Mouse (Mus musculus): ENCODE measurements around the gene Fuca1. TPM values are rescaled to one million over a fixed set of nuclear protein-coding genes. Genes with fewer than 3 reads are reported as not detected.

The Fuca1 gene
- polyA plus RNA-seq, 1 experiment = 46.0 TPM

DNA sequence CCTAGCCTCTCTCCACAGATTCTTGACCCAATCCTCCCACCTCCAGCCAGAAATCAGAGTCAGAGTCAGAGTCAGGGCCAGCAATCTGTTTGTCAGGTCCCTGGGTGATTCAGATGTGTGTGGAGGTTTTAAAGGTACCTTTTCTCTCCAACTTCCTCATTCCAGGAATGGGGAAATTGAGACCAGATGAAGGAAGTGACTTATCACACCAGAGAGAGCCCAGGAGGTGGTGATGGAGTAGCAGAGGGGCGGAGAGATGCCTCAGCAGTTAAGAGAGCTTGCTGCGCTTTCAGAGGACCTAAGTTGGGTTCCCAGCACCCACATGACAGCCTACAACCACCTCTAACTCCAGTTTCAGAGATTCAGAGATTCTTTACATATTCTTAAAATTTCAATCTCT lies 29.0 kb upstream of the Fuca1 start:
- no peaks in the 10 kb centered on the region for H3K27me3 ChIP-seq (ENCODE audit: control insufficient read depth, insufficient read depth, low read length, poor library complexity, severe bottlenecking)
- H3K4me1 ChIP-seq (ENCODE audit: control insufficient read depth, insufficient read depth, low read length) = peaks cover 2% of the 10 kb centered on the region
- H3K9ac ChIP-seq (ENCODE audit: low read depth, poor library complexity, severe bottlenecking) = no peak overlapping the region
- no peak for TF ChIP-seq EP300 (IDR thresholded peaks at IDR 0.05; ENCODE audit: insufficient read depth, low read depth, low read length)
- no peak for TF ChIP-seq POLR2A (IDR thresholded peaks at IDR 0.05; ENCODE audit: insufficient read depth, low read length)
- H3K27ac ChIP-seq (ENCODE audit: insufficient read depth, low read length) = no peak overlapping the region
- H3K4me3 ChIP-seq (ENCODE audit: low read depth, low read length) = no peak overlapping the region
- H3K9me3 ChIP-seq (replicated peaks; ENCODE audit: control insufficient read depth, insufficient read depth, low read length, poor library complexity, severe bottlenecking) = no peaks in the 10 kb centered on the region
- no peaks in the 10 kb centered on the region for H3K36me3 ChIP-seq (ENCODE audit: control insufficient read depth, insufficient read depth, low read length, poor library complexity, severe bottlenecking)

DNA sequence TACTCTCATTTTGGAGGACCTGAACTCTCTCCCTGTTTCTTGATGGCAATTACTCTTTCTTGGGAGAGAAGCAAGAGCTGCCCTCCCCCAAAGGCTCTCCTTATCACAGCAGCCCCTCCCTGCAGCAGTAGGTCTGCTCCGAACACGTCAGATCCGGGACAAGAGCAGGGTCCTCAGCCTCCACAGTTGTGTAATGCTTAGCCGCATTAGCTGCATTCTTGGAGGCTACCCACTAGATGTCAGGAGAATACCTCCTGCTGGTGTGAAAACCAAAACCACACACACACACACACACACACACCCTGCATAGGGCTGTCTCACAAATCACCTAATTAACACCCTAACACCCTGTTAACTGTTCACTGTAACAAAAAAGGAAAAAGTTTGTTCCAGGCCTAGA lies 27.7 kb upstream of the Fuca1 start:
- no peaks in the 10 kb centered on the region for H3K9me3 ChIP-seq (replicated peaks; ENCODE audit: control insufficient read depth, insufficient read depth, low read length, poor library complexity, severe bottlenecking)
- TF ChIP-seq POLR2A (IDR thresholded peaks at IDR 0.05; ENCODE audit: insufficient read depth, low read length) = no peak
- TF ChIP-seq CTCF (IDR thresholded peaks at IDR 0.05; ENCODE audit: low read depth, low read length) = no peak
- TF ChIP-seq EP300 (IDR thresholded peaks at IDR 0.05; ENCODE audit: insufficient read depth, low read depth, low read length) = no peak
- H3K9ac ChIP-seq (ENCODE audit: low read depth, poor library complexity, severe bottlenecking) = no peak overlapping the region
- H3K27me3 ChIP-seq (ENCODE audit: control insufficient read depth, insufficient read depth, low read length, poor library complexity, severe bottlenecking) = no peaks in the 10 kb centered on the region
- H3K36me3 ChIP-seq (ENCODE audit: control insufficient read depth, insufficient read depth, low read length, poor library complexity, severe bottlenecking) = no peaks in the 10 kb centered on the region
- H3K4me3 ChIP-seq (ENCODE audit: low read depth, low read length) = no peak overlapping the region
- peaks cover 2% of the 10 kb centered on the region for H3K4me1 ChIP-seq (ENCODE audit: control insufficient read depth, insufficient read depth, low read length)
- no peak overlapping the region for H3K27ac ChIP-seq (ENCODE audit: insufficient read depth, low read length)

DNA sequence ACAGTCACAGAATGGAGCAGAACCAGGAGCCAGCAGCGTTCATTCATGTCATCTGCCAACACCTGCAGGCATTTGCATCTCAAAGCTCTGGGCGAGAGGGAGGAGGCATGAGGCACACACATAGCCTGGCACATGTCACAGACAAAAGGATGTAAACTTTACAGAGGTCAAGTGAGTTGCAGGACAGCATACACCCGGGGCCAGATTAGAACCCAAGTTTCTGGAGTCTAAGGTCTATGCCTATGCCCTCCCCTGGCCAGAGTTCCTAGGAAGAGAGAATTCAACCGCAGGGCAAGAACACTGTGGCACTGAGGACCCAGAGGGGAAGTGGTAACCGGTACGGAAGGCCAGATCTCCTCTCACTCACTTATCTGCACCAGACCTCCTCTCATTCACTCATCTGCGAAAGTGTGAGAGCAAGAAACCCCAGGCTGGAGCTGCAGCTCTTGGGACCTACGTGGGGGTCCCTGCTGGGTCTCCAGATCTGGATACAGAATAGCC lies 25.4 kb upstream of the Fuca1 start, which contains the start of gene Cnr2:
Cnr2 (plus strand) TSS at position 324 of the 501 bp plus-strand sequence.
- Histone ChIP-seq H3K4me1 (ENCODE audit: control insufficient read depth, insufficient read depth, low read length) (peaks cover 5% of the 10 kb centered on the region), H3K27me3 (ENCODE audit: control insufficient read depth, insufficient read depth, low read length, poor library complexity, severe bottlenecking) (no peaks in the 10 kb centered on the region), H3K9me3 (replicated peaks; ENCODE audit: control insufficient read depth, insufficient read depth, low read length, poor library complexity, severe bottlenecking) (no peaks in the 10 kb centered on the region), H3K36me3 (ENCODE audit: control insufficient read depth, insufficient read depth, low read length, poor library complexity, severe bottlenecking) (no peaks in the 10 kb centered on the region), H3K27ac (ENCODE audit: insufficient read depth, low read length) (no peak within 1 kb of the TSS), H3K9ac (ENCODE audit: low read depth, poor library complexity, severe bottlenecking) (no peak within 1 kb of the TSS), H3K4me3 (ENCODE audit: low read depth, low read length) (no peak within 1 kb of the TSS)
- TF ChIP-seq EP300 (IDR thresholded peaks at IDR 0.05; ENCODE audit: insufficient read depth, low read depth, low read length) (no peak), POLR2A (IDR thresholded peaks at IDR 0.05; ENCODE audit: insufficient read depth, low read length) (no peak), CTCF (IDR thresholded peaks at IDR 0.05; ENCODE audit: low read depth, low read length) (no peak)

DNA sequence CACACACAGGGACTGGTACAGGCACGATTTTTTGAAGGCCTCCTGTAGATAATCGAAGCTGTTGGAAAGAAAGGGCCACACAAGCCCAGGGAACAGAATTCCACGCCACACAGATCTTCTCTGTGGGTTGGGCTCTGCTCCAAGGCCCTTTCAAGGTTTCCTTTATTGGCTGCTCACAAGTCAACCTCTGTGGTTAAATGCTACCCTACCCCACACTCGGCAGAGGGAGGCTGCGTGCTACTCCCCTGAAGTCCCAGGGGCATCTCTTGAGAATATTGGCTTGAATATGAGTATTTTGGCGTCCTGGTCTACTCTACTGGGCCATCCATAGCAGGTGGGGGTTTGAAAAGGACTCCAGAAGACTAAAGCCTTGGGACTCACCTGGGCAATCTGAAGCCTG lies 24.4 kb upstream of the Fuca1 start:
- TF ChIP-seq POLR2A (IDR thresholded peaks at IDR 0.05; ENCODE audit: insufficient read depth, low read length) (no peak), EP300 (IDR thresholded peaks at IDR 0.05; ENCODE audit: insufficient read depth, low read depth, low read length) (no peak), CTCF (IDR thresholded peaks at IDR 0.05; ENCODE audit: low read depth, low read length) (no peak)
- Histone ChIP-seq H3K9ac (ENCODE audit: low read depth, poor library complexity, severe bottlenecking) (no peak overlapping the region), H3K27ac (ENCODE audit: insufficient read depth, low read length) (no peak overlapping the region), H3K27me3 (ENCODE audit: control insufficient read depth, insufficient read depth, low read length, poor library complexity, severe bottlenecking) (no peaks in the 10 kb centered on the region), H3K9me3 (replicated peaks; ENCODE audit: control insufficient read depth, insufficient read depth, low read length, poor library complexity, severe bottlenecking) (no peaks in the 10 kb centered on the region), H3K4me3 (ENCODE audit: low read depth, low read length) (no peak overlapping the region), H3K4me1 (ENCODE audit: control insufficient read depth, insufficient read depth, low read length) (peaks cover 5% of the 10 kb centered on the region), H3K36me3 (ENCODE audit: control insufficient read depth, insufficient read depth, low read length, poor library complexity, severe bottlenecking) (no peaks in the 10 kb centered on the region)

DNA sequence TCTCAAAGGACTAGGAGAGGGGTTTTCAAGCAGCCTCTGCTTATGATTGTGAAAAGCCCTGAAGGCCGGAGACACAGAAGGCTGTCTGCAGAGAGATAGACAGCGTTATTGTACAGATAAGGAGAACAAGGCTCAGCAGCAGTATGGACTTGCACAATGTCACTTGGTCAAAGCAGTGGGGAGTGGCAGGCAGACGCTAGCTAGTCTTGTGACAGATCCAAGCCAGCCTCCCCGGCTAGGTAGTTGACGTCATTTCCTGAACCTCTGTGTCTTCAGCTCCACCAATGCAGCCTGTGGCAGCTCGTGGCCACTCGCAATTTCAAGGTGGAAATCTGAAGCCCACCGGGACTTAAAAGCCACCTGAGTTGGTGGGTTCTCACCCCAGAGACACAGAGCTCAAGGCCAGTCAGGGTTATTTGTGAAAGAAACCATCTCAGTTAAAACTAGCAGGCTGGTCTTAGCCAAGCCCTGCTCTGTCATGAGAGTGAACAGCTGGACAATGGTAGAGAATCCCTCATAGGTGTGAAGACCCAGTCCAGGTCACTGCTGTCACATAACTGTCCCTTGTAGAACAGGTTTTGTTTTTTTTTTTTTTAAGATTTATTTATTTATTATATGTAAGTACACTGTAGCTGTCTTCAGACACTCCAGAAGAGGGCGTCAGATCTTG lies 22.0 kb upstream of the Fuca1 start:
- peak; percentile 14; the same call in 1 of the 2 replicates for TF ChIP-seq EP300 (IDR thresholded peaks at IDR 0.05; ENCODE audit: insufficient read depth, low read depth, low read length)
- TF ChIP-seq POLR2A (IDR thresholded peaks at IDR 0.05; ENCODE audit: insufficient read depth, low read length) = no peak
- TF ChIP-seq CTCF (IDR thresholded peaks at IDR 0.05; ENCODE audit: low read depth, low read length) = no peak
- H3K9me3 ChIP-seq (replicated peaks; ENCODE audit: control insufficient read depth, insufficient read depth, low read length, poor library complexity, severe bottlenecking) = no peaks in the 10 kb centered on the region
- H3K4me3 ChIP-seq (ENCODE audit: low read depth, low read length) = no peak overlapping the region
- no peaks in the 10 kb centered on the region for H3K27me3 ChIP-seq (ENCODE audit: control insufficient read depth, insufficient read depth, low read length, poor library complexity, severe bottlenecking)
- peaks cover 5% of the 10 kb centered on the region for H3K4me1 ChIP-seq (ENCODE audit: control insufficient read depth, insufficient read depth, low read length)
- H3K9ac ChIP-seq (ENCODE audit: low read depth, poor library complexity, severe bottlenecking) = no peak overlapping the region
- no peak overlapping the region for H3K27ac ChIP-seq (ENCODE audit: insufficient read depth, low read length)
- H3K36me3 ChIP-seq (ENCODE audit: control insufficient read depth, insufficient read depth, low read length, poor library complexity, severe bottlenecking) = no peaks in the 10 kb centered on the region

DNA sequence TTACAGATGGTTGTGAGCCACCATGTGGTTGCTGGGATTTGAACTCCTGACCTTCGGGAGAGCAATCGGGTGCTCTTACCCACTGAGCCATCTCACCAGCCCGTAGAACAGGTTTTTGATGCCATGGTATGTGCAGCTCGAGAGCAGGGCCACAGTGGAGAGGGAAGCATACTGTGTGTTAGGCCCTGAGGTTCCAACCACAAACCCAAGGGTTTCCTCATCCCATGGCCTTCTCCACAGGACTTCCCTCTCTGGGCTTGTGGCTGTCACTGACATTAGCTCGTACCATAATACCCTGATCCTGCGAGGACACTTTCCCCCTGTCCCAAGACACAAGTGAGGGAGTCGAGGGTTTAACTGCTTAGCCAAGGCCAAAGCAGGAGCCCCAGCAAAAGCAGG lies 21.5 kb upstream of the Fuca1 start:
- Histone ChIP-seq H3K27ac (ENCODE audit: insufficient read depth, low read length) (no peak overlapping the region), H3K4me1 (ENCODE audit: control insufficient read depth, insufficient read depth, low read length) (peaks cover 5% of the 10 kb centered on the region), H3K36me3 (ENCODE audit: control insufficient read depth, insufficient read depth, low read length, poor library complexity, severe bottlenecking) (no peaks in the 10 kb centered on the region), H3K27me3 (ENCODE audit: control insufficient read depth, insufficient read depth, low read length, poor library complexity, severe bottlenecking) (no peaks in the 10 kb centered on the region), H3K4me3 (ENCODE audit: low read depth, low read length) (no peak overlapping the region), H3K9ac (ENCODE audit: low read depth, poor library complexity, severe bottlenecking) (no peak overlapping the region), H3K9me3 (replicated peaks; ENCODE audit: control insufficient read depth, insufficient read depth, low read length, poor library complexity, severe bottlenecking) (no peaks in the 10 kb centered on the region)
- no peak for TF ChIP-seq POLR2A (IDR thresholded peaks at IDR 0.05; ENCODE audit: insufficient read depth, low read length)
- no peak for TF ChIP-seq CTCF (IDR thresholded peaks at IDR 0.05; ENCODE audit: low read depth, low read length)
- TF ChIP-seq EP300 (IDR thresholded peaks at IDR 0.05; ENCODE audit: insufficient read depth, low read depth, low read length) = no peak
